Mouse (Mus musculus) small intestine, adult 2 months (tissue): ENCODE measurements around the gene Mbd6. TPM values are rescaled to one million over a fixed set of nuclear protein-coding genes. Genes with fewer than 3 reads are reported as not detected.
A peak's percentile ranks its signal among the peaks of the same experiment; 100 is the strongest.

Experiments used
- H3K27ac ChIP-seq: fragments of 200-500 bp; 2 replicates; pipeline ENCODE4 v1.5.1; 2012; ENCODE audit warnings: low read depth, low read length, control low read depth, inconsistent platforms; ENCODE audit not compliant: insufficient read depth
- H3K27me3 ChIP-seq: fragments of 200-500 bp; 2 replicates; pipeline ENCODE4 v1.6.1; 2012; ENCODE audit warnings: mild to moderate bottlenecking, moderate library complexity, low read length, inconsistent platforms; ENCODE audit not compliant: control insufficient read depth, insufficient read depth
- H3K36me3 ChIP-seq: fragments of 200-500 bp; 2 replicates; pipeline ENCODE4 v1.6.1; 2012; ENCODE audit warnings: mild to moderate bottlenecking, low read length, control low read depth, inconsistent platforms; ENCODE audit not compliant: control insufficient read depth, insufficient read depth
- H3K4me1 ChIP-seq: fragments of 200-500 bp; 2 replicates; pipeline ENCODE4 v1.6.1; 2012; ENCODE audit warnings: low read length, inconsistent platforms, mixed read lengths; ENCODE audit not compliant: control insufficient read depth, insufficient read depth, insufficient read length
- H3K4me3 ChIP-seq: fragments of 200-500 bp; 2 replicates; pipeline ENCODE4 v1.5.1; 2012; ENCODE audit warnings: low read depth, mild to moderate bottlenecking, control low read depth, inconsistent platforms, low read length, moderate library complexity
- CTCF ChIP-seq: fragments of 200-500 bp; IDR thresholded peaks from 2 replicates; pipeline ENCODE4 v1.5.1; 2012; ENCODE audit warnings: low read depth, mild to moderate bottlenecking, control low read depth, inconsistent platforms, low read length, moderate library complexity, mixed read lengths; ENCODE audit not compliant: insufficient replicate concordance, insufficient read length; ENCODE audit errors: extremely low read depth
- POLR2A ChIP-seq: fragments of 200-500 bp; IDR thresholded peaks from 2 replicates; pipeline ENCODE4 v1.6.1; 2012; ENCODE audit warnings: low read depth, mild to moderate bottlenecking, control low read depth, inconsistent platforms, low read length, moderate library complexity
- WGBS: fragments of 180-500 bp; shearing (Covaris S2); methylation state at CpG from one replicate; pipeline ENCODE4 v1.1.7; 2018; 5-methylcytosine and 5-hydroxymethylcytosine counted together
- polyA plus RNA-seq: library from polyadenylated mRNA; depleted of rRNA; stranded (reverse); fragments of >200 nt; gene quantifications from 2 replicates; pipeline ENCODE4 v1.2.3, GENCODE M21; 2012

Gene Mbd6
- polyA plus RNA-seq, 1 experiment: 76.2 TPM

GRCm38 (mm10) chr10:127327461-127328145 is 38.8 kb upstream of the Mbd6 start:
- H3K27me3 ChIP-seq: peaks cover 23% of the 10 kb centered on the region; the same call in 1 of the 2 replicates
- H3K36me3 ChIP-seq: peaks cover 3% of the 10 kb centered on the region; the same call in 1 of the 2 replicates
- TF ChIP-seq POLR2A (no peak), CTCF (no peak)
- peaks cover 15% of the 10 kb centered on the region for H3K4me1 ChIP-seq
- WGBS: 66% methylated on average over 18 of the region's 18 CpGs
- H3K27ac ChIP-seq: no peak overlapping the region
- no peak overlapping the region for H3K4me3 ChIP-seq

- H3K4me1 ChIP-seq: peaks cover 15% of the 10 kb centered on the region
- peaks cover 19% of the 10 kb centered on the region; the same call in 1 of the 2 replicates for H3K27me3 ChIP-seq
- no peak for TF ChIP-seq CTCF
- no peak for TF ChIP-seq POLR2A
Observed at GRCm38 (mm10) chr10:127326828-127327227, 38.0 kb upstream of the Mbd6 start.

GRCm38 (mm10) chr10:127326017-127326801 is 37.4 kb upstream of the Mbd6 start:
- H3K27ac ChIP-seq: no peak overlapping the region
- peaks cover 15% of the 10 kb centered on the region for H3K4me1 ChIP-seq
- peaks cover 3% of the 10 kb centered on the region; the same call in 1 of the 2 replicates for H3K36me3 ChIP-seq
- WGBS: 10% methylated on average over 54 of the region's 54 CpGs
- peaks cover 16% of the 10 kb centered on the region; the same call in 1 of the 2 replicates for H3K27me3 ChIP-seq
- TF ChIP-seq CTCF (0 out of 2 replicates have a peak, but pooled peaks have one; percentile 2), POLR2A (no peak)
- H3K4me3 ChIP-seq: peak overlapping the region; percentile 60

More at GRCm38 (mm10) chr10:127326828-127327227, 38.0 kb upstream of the Mbd6 start:
- 31% methylated on average over 29 of the region's 29 CpGs for WGBS
- peak overlapping the region; percentile 60 for H3K4me3 ChIP-seq
- peaks cover 3% of the 10 kb centered on the region; the same call in 1 of the 2 replicates for H3K36me3 ChIP-seq
- H3K27ac ChIP-seq: no peak overlapping the region

GRCm38 (mm10) chr10:127325454-127326016 is 36.7 kb upstream of the Mbd6 start:
- Histone ChIP-seq H3K27me3 (peaks cover 16% of the 10 kb centered on the region; the same call in 1 of the 2 replicates), H3K27ac (no peak overlapping the region), H3K4me1 (peaks cover 15% of the 10 kb centered on the region), H3K4me3 (peak overlapping the region; percentile 60), H3K36me3 (peaks cover 3% of the 10 kb centered on the region; the same call in 1 of the 2 replicates)
- WGBS: 37% methylated on average over 14 of the region's 14 CpGs
- TF ChIP-seq CTCF (0 out of 2 replicates have a peak, but pooled peaks have one; percentile 3), POLR2A (no peak)

GRCm38 (mm10) chr10:127324495-127324894 is 35.7 kb upstream of the Mbd6 start:
- H3K36me3 ChIP-seq: no peaks in the 10 kb centered on the region
- TF ChIP-seq CTCF (peak; percentile 14; the same call in 1 of the 2 replicates), POLR2A (no peak)
- 4% methylated on average over 7 of the region's 7 CpGs for WGBS
- peaks cover 16% of the 10 kb centered on the region; the same call in 1 of the 2 replicates for H3K27me3 ChIP-seq
- H3K27ac ChIP-seq: no peak overlapping the region
- peak overlapping the region; percentile 16; the same call in 1 of the 2 replicates for H3K4me3 ChIP-seq
- H3K4me1 ChIP-seq: peaks cover 15% of the 10 kb centered on the region

- Histone ChIP-seq H3K27ac (peak overlapping the region; percentile 69), H3K36me3 (no peaks in the 10 kb centered on the region), H3K4me3 (peak overlapping the region; percentile 57), H3K27me3 (peaks cover 16% of the 10 kb centered on the region; the same call in 1 of the 2 replicates), H3K4me1 (peaks cover 15% of the 10 kb centered on the region)
- 70% methylated on average over 17 of the region's 17 CpGs for WGBS
- TF ChIP-seq POLR2A (no peak), CTCF (no peak)
Observed at GRCm38 (mm10) chr10:127323131-127323855, 34.5 kb upstream of the Mbd6 start.

- no peaks in the 10 kb centered on the region for H3K36me3 ChIP-seq
Observed at GRCm38 (mm10) chr10:127322669-127323068, 33.9 kb upstream of the Mbd6 start.

More at GRCm38 (mm10) chr10:127322669-127323068, 33.9 kb upstream of the Mbd6 start:
- peak overlapping the region; percentile 57 for H3K4me3 ChIP-seq
- TF ChIP-seq POLR2A: no peak
- no peak for TF ChIP-seq CTCF
- H3K4me1 ChIP-seq: peaks cover 15% of the 10 kb centered on the region
- H3K27ac ChIP-seq: peak overlapping the region; percentile 69
- peaks cover 16% of the 10 kb centered on the region; the same call in 1 of the 2 replicates for H3K27me3 ChIP-seq
- WGBS: 41% methylated on average over 4 of the region's 4 CpGs
